Mouse (Mus musculus): Measurements from ENCODE around the gene Prkg1. TPM values are rescaled to one million over a fixed set of nuclear protein-coding genes. Genes with fewer than 3 reads are reported as not detected.

Prkg1 gene
- total RNA-seq, 2 experiments from 2014 or later, result 7.4 to 7.6 TPM

- no peak for DNase-seq
Observed at GRCm38 (mm10) chr19:30843052-30843564, 921.7 kb downstream of the Prkg1 start.

GRCm38 (mm10) chr19:30842640-30843039, 922.2 kb downstream of the Prkg1 start:
- no peak for DNase-seq

GRCm38 (mm10) chr19:30833045-30833651, 931.7 kb downstream of the Prkg1 start:
- DNase-seq, result no peak

- no peak for DNase-seq
Observed at GRCm38 (mm10) chr19:30829231-30829775, 935.5 kb downstream of the Prkg1 start.

GRCm38 (mm10) chr19:30827820-30828219, 937.0 kb downstream of the Prkg1 start:
- no peak for DNase-seq

- peak in 1 of 2 experiments; percentile 3 for DNase-seq
Observed at GRCm38 (mm10) chr19:30826106-30826505, 938.7 kb downstream of the Prkg1 start.

- DNase-seq, result no peak
Observed at GRCm38 (mm10) chr19:30815661-30816060, 949.2 kb downstream of the Prkg1 start.

- no peak for DNase-seq
Observed at GRCm38 (mm10) chr19:30806265-30806664, 958.6 kb downstream of the Prkg1 start.

- no peak for DNase-seq
Observed at GRCm38 (mm10) chr19:30780803-30781202, 984.0 kb downstream of the Prkg1 start.

GRCm38 (mm10) chr19:30768316-30768715, 996.5 kb downstream of the Prkg1 start:
- DNase-seq, result no peak

- DNase-seq, result no peak
Observed at GRCm38 (mm10) chr19:30744426-30744825, 1020.4 kb downstream of the Prkg1 start.

GRCm38 (mm10) chr19:30699130-30699529, 1065.7 kb downstream of the Prkg1 start:
- DNase-seq, result no peak

GRCm38 (mm10) chr19:30691258-30691657, 1073.6 kb downstream of the Prkg1 start:
- no peak for DNase-seq

- DNase-seq, result no peak
Observed at GRCm38 (mm10) chr19:30690691-30691090, 1074.1 kb downstream of the Prkg1 start.

GRCm38 (mm10) chr19:30687942-30688341, 1076.9 kb downstream of the Prkg1 start:
- DNase-seq, result no peak

GRCm38 (mm10) chr19:30676308-30676707, 1088.5 kb downstream of the Prkg1 start:
- DNase-seq, result no peak

GRCm38 (mm10) chr19:30664269-30664668, 1100.6 kb downstream of the Prkg1 start:
- DNase-seq, result peak; percentile 35 to 57

GRCm38 (mm10) chr19:30642629-30643170, 1122.1 kb downstream of the Prkg1 start:
- DNase-seq, result no peak

GRCm38 (mm10) chr19:30637471-30637870, 1127.4 kb downstream of the Prkg1 start:
- DNase-seq, result no peak

- no peak for DNase-seq
Observed at GRCm38 (mm10) chr19:30631051-30631450, 1133.8 kb downstream of the Prkg1 start.

GRCm38 (mm10) chr19:30626036-30626435, 1138.8 kb downstream of the Prkg1 start:
- DNase-seq, result no peak

- no peak for DNase-seq
Observed at GRCm38 (mm10) chr19:30625391-30625790, 1139.4 kb downstream of the Prkg1 start.

GRCm38 (mm10) chr19:30623620-30624019, 1141.2 kb downstream of the Prkg1 start:
- DNase-seq, result no peak
